Mouse (Mus musculus) kidney, embryonic 15.5 days (tissue): ENCODE measurements around the gene Clec10a. TPM values are rescaled to one million over a fixed set of nuclear protein-coding genes. Genes with fewer than 3 reads are reported as not detected.
"Not testable (repeated sequence)": the region's sequence is repeated elsewhere in the genome, so short reads cannot be mapped to it uniquely, and the experiment has no call there.

ENCODE experiments used
- ATAC-seq: fragments of 200-750 bp; cut with Nextera tagmentation; replicated peaks from 2 replicates; pipeline ENCODE4 v1.8.0; 2017; ENCODE audit warnings: moderate TSS enrichment; ENCODE audit not compliant: low FRiP score
- H3K27ac ChIP-seq: fragments of 300-500 bp; sonication (generic); 2 replicates; pipeline ENCODE4 v1.5.1; 2015; ENCODE audit warnings: mild to moderate bottlenecking, inconsistent platforms
- H3K27me3 ChIP-seq: fragments of 300-500 bp; sonication (generic); 2 replicates; pipeline ENCODE4 v1.6.1; 2015; ENCODE audit warnings: inconsistent platforms
- H3K36me3 ChIP-seq: fragments of 300-500 bp; sonication (generic); 2 replicates; pipeline ENCODE4 v1.6.1; 2015; ENCODE audit warnings: inconsistent platforms
- H3K4me1 ChIP-seq: fragments of 300-500 bp; sonication (generic); 2 replicates; pipeline ENCODE4 v1.6.1; 2015; ENCODE audit warnings: inconsistent platforms
- H3K4me2 ChIP-seq: fragments of 300-500 bp; sonication (generic); 2 replicates; pipeline ENCODE4 v1.6.1; 2015; ENCODE audit warnings: moderate library complexity, mild to moderate bottlenecking, inconsistent platforms
- H3K4me3 ChIP-seq: fragments of 300-500 bp; sonication (generic); replicated peaks from 2 replicates; pipeline ENCODE4 v1.5.1; 2015; ENCODE audit warnings: mild to moderate bottlenecking, inconsistent platforms
- H3K9ac ChIP-seq: fragments of 300-500 bp; sonication (generic); 2 replicates; pipeline ENCODE4 v1.6.1; 2015; ENCODE audit warnings: mild to moderate bottlenecking, inconsistent platforms
- H3K9me3 ChIP-seq: fragments of 300-500 bp; sonication (generic); replicated peaks from 2 replicates; pipeline ENCODE4 v1.6.1; 2016; ENCODE audit warnings: inconsistent platforms
- WGBS: fragments of 180-500 bp; shearing (Covaris S2); methylation state at CpG from one replicate; pipeline ENCODE4 v1.1.7; 2015; ENCODE audit warnings: mixed read lengths; 5-methylcytosine and 5-hydroxymethylcytosine counted together
- polyA plus RNA-seq: library from polyadenylated mRNA; unstranded; fragments of >200 nt; fragmentation: Nextera tagmentation; extraction: Ambion mirVana; gene quantifications from 2 replicates; pipeline ENCODE4 v1.2.1, GENCODE M21; 2015

Clec10a gene
- polyA plus RNA-seq, 1 experiment from 2014 or later: not detected

DNA sequence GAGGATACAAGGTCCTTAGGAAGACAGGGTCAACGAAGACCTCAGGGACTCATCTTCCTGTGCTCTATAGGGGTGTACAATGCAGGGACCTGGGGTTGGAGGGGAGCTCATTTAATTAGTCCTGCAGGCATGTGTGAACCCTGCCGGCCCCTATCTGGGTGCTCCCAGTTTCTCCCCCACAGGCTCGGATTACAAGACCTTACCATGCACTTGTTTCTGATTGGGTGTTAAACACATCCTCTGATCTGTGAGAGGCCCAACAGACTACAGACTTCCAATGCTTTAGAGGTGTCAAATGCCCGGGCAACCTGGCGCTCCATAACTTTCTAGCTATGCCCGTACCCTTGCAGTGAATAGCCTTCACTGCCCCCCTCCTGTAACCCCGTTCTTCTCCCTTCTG is 12.1 kb downstream of the Clec10a start:
- Histone ChIP-seq H3K4me3 (no peak overlapping the region), H3K9me3 (no peaks in the 10 kb centered on the region), H3K4me1 (peaks cover 12% of the 10 kb centered on the region), H3K36me3 (no peaks in the 10 kb centered on the region), H3K27me3 (no peaks in the 10 kb centered on the region), H3K27ac (no peak overlapping the region), H3K4me2 (no peak overlapping the region; the same call in 1 of the 2 replicates), H3K9ac (no peak overlapping the region)
- 32% methylated on average over 7 of the region's 7 CpGs for WGBS
- ATAC-seq: peak; percentile 36; the same call in 1 of the 2 replicates

- not testable (repeated sequence) for H3K27me3 ChIP-seq, H3K4me2 ChIP-seq, H3K36me3 ChIP-seq, H3K4me3 ChIP-seq, H3K9ac ChIP-seq, ATAC-seq, H3K9me3 ChIP-seq, H3K27ac ChIP-seq
- WGBS: 91% methylated on average over 7 of the region's 7 CpGs
- peaks cover 12% of the 10 kb centered on the region for H3K4me1 ChIP-seq
Observed at GRCm38 (mm10) chr11:70169471-70169870, 13.5 kb downstream of the Clec10a start.

DNA sequence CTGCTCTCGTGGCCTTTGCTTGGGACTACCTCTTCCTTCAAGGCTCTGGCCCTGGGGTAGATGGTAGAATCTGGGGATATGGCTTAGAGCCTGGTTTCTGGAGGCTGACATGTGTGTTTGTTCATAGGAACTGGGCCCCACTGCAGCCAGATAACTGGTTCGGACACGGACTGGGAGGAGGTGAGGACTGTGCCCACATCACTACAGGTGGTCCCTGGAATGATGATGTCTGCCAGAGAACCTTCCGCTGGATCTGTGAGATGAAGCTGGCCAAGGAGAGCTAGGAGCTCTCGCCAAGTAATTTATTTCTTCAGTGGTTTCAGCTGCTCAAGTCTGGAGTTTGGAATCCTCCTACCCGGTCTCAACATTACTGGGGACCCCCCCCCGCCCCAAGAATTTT is 14.3 kb downstream of the Clec10a start:
- no peak for ATAC-seq
- Histone ChIP-seq H3K4me2 (no peak overlapping the region), H3K4me1 (peaks cover 12% of the 10 kb centered on the region), H3K9me3 (no peaks in the 10 kb centered on the region), H3K27ac (no peak overlapping the region), H3K9ac (no peak overlapping the region), H3K27me3 (no peaks in the 10 kb centered on the region), H3K4me3 (no peak overlapping the region), H3K36me3 (no peaks in the 10 kb centered on the region)
- 83% methylated on average over 7 of the region's 7 CpGs for WGBS

DNA sequence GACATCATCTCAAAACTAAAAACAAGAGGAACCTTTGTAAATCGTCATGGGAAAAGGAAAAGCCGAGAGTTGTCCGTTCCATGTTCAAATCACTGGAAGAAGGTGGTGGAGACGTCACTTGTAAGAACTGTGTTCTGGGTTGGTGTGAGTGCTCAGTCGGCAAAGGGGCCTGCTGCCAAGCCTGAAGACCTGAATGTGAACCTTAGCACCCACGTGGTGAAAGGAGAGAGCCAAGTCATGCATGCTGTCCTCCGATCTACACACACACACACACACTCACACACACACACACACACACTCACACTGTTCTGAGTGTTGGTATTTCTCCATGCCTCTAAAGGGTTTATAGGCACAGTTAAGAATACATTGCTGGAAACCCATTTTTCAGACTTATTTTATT is 15.2 kb downstream of the Clec10a start:
- H3K36me3 ChIP-seq: no peaks in the 10 kb centered on the region
- WGBS: 78% methylated on average over 7 of the region's 7 CpGs
- no peak for ATAC-seq
- H3K9me3 ChIP-seq: no peaks in the 10 kb centered on the region
- H3K4me2 ChIP-seq: no peak overlapping the region
- peaks cover 12% of the 10 kb centered on the region for H3K4me1 ChIP-seq
- H3K4me3 ChIP-seq: no peak overlapping the region
- H3K27me3 ChIP-seq: no peaks in the 10 kb centered on the region
- no peak overlapping the region for H3K27ac ChIP-seq
- no peak overlapping the region for H3K9ac ChIP-seq

GRCm38 (mm10) chr11:70171847-70172246 is 15.8 kb downstream of the Clec10a start:
- H3K4me3 ChIP-seq: no peak overlapping the region
- no peak overlapping the region for H3K9ac ChIP-seq
- H3K27me3 ChIP-seq: no peaks in the 10 kb centered on the region
- 54% methylated on average over 3 of the region's 3 CpGs for WGBS
- no peak overlapping the region for H3K4me2 ChIP-seq
- H3K27ac ChIP-seq: no peak overlapping the region
- no peak for ATAC-seq
- H3K4me1 ChIP-seq: peaks cover 12% of the 10 kb centered on the region
- H3K36me3 ChIP-seq: no peaks in the 10 kb centered on the region
- no peaks in the 10 kb centered on the region for H3K9me3 ChIP-seq

GRCm38 (mm10) chr11:70172298-70172697 is 16.3 kb downstream of the Clec10a start:
- Histone ChIP-seq H3K9ac (no peak overlapping the region), H3K4me1 (peaks cover 12% of the 10 kb centered on the region), H3K27ac (no peak overlapping the region), H3K4me2 (no peak overlapping the region), H3K36me3 (no peaks in the 10 kb centered on the region), H3K9me3 (no peaks in the 10 kb centered on the region), H3K4me3 (no peak overlapping the region), H3K27me3 (no peaks in the 10 kb centered on the region)
- ATAC-seq: no peak
- 55% methylated on average over 5 of the region's 5 CpGs for WGBS

DNA sequence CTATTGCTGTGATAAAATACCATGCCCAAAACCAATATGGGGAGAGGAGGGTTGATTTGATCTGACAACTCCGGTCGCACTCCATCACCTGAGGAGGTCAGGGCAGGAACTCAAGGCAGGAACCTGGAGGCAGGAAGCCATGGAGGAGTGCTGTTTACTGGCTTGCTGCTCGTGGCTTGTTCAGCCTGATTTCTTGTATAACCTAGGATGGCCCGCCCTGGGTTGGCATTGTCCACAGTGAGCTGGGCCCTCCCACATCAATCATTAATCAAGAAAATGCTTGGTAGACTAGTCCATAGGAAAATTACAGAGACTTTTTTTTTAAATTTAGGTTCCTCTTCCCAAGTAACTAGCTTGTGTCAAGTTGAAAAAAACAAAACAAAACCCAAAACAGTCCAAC is 18.5 kb downstream of the Clec10a start:
- no peak overlapping the region for H3K4me2 ChIP-seq
- no peaks in the 10 kb centered on the region for H3K36me3 ChIP-seq
- WGBS: 78% methylated on average over 4 of the region's 4 CpGs
- H3K9ac ChIP-seq: no peak overlapping the region
- no peaks in the 10 kb centered on the region for H3K4me1 ChIP-seq
- no peaks in the 10 kb centered on the region for H3K9me3 ChIP-seq
- ATAC-seq: no peak
- H3K27me3 ChIP-seq: no peaks in the 10 kb centered on the region
- no peak overlapping the region for H3K4me3 ChIP-seq
- H3K27ac ChIP-seq: no peak overlapping the region

GRCm38 (mm10) chr11:70177647-70178046 is 21.6 kb downstream of the Clec10a start:
- no peak overlapping the region for H3K4me2 ChIP-seq
- ATAC-seq: no peak
- WGBS: 75% methylated on average over 8 of the region's 8 CpGs
- H3K9ac ChIP-seq: no peak overlapping the region
- no peaks in the 10 kb centered on the region for H3K36me3 ChIP-seq
- no peak overlapping the region for H3K4me3 ChIP-seq
- H3K27me3 ChIP-seq: no peaks in the 10 kb centered on the region; the same call in 1 of the 2 replicates
- no peaks in the 10 kb centered on the region for H3K9me3 ChIP-seq
- no peak overlapping the region for H3K27ac ChIP-seq
- no peaks in the 10 kb centered on the region for H3K4me1 ChIP-seq

GRCm38 (mm10) chr11:70178311-70178710 is 22.3 kb downstream of the Clec10a start:
- ATAC-seq: no peak
- H3K27me3 ChIP-seq: no peaks in the 10 kb centered on the region; the same call in 1 of the 2 replicates
- no peaks in the 10 kb centered on the region for H3K36me3 ChIP-seq
- no peak overlapping the region for H3K4me3 ChIP-seq
- no peak overlapping the region for H3K9ac ChIP-seq
- no peaks in the 10 kb centered on the region for H3K4me1 ChIP-seq
- H3K9me3 ChIP-seq: no peaks in the 10 kb centered on the region
- no peak overlapping the region for H3K27ac ChIP-seq
- 81% methylated on average over 11 of the region's 11 CpGs for whole genome bisulfite sequencing
- H3K4me2 ChIP-seq: no peak overlapping the region

- Histone ChIP-seq H3K4me2 (no peak overlapping the region), H3K27ac (no peak overlapping the region), H3K9ac (no peak overlapping the region), H3K4me3 (no peak overlapping the region), H3K4me1 (no peaks in the 10 kb centered on the region), H3K9me3 (no peaks in the 10 kb centered on the region), H3K36me3 (no peaks in the 10 kb centered on the region), H3K27me3 (no peaks in the 10 kb centered on the region; the same call in 1 of the 2 replicates)
- 81% methylated on average over 11 of the region's 11 CpGs for WGBS
- no peak for ATAC-seq
Observed at GRCm38 (mm10) chr11:70178756-70179155, 22.8 kb downstream of the Clec10a start.

DNA sequence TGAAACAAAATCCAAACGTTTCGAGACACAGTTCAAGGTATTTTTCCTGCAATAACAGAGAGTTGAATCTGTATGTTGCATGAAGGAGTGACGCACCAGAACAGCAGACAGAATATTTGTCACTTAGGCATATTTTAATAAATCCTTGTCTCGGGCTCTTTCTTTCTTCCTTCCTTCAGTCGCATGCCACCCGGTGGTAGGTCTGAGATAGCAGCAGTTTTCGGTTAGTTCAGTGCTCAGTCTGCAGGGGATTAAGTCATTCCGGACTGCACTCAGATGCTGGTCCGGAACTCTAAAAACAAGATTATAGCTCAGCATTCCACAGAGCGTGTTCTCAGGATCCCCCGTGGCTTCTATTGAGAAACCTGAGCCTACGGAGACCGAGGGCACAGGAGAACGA is 23.4 kb downstream of the Clec10a start:
- Histone ChIP-seq H3K4me3 (no peak overlapping the region), H3K27ac (no peak overlapping the region), H3K4me2 (no peak overlapping the region), H3K9me3 (no peaks in the 10 kb centered on the region), H3K27me3 (no peaks in the 10 kb centered on the region; the same call in 1 of the 2 replicates), H3K36me3 (no peaks in the 10 kb centered on the region), H3K4me1 (no peaks in the 10 kb centered on the region), H3K9ac (no peak overlapping the region)
- ATAC-seq: no peak
- 37% methylated on average over 14 of the region's 14 CpGs for WGBS

- H3K4me1 ChIP-seq: no peaks in the 10 kb centered on the region
- no peaks in the 10 kb centered on the region for H3K36me3 ChIP-seq
- H3K9me3 ChIP-seq: no peaks in the 10 kb centered on the region
- no peak for ATAC-seq
- WGBS: 93% methylated on average over 4 of the region's 4 CpGs
- H3K4me3 ChIP-seq: no peak overlapping the region
- no peaks in the 10 kb centered on the region; the same call in 1 of the 2 replicates for H3K27me3 ChIP-seq
- H3K27ac ChIP-seq: no peak overlapping the region
- no peak overlapping the region for H3K9ac ChIP-seq
- no peak overlapping the region for H3K4me2 ChIP-seq
Observed at GRCm38 (mm10) chr11:70180496-70180895, 24.5 kb downstream of the Clec10a start.

- H3K9ac ChIP-seq: no peak overlapping the region
- no peak overlapping the region for H3K4me3 ChIP-seq
- 35% methylated on average over 7 of the region's 7 CpGs for whole genome bisulfite sequencing
- peaks cover 3% of the 10 kb centered on the region; the same call in 1 of the 2 replicates for H3K27me3 ChIP-seq
- H3K27ac ChIP-seq: no peak overlapping the region
- no peaks in the 10 kb centered on the region for H3K36me3 ChIP-seq
- no peaks in the 10 kb centered on the region for H3K9me3 ChIP-seq
- no peak overlapping the region for H3K4me2 ChIP-seq
- ATAC-seq: no peak
- H3K4me1 ChIP-seq: no peaks in the 10 kb centered on the region
Observed at GRCm38 (mm10) chr11:70185120-70185519, 29.1 kb downstream of the Clec10a start.
